Mouse (Mus musculus): Measurements from ENCODE around the gene Ccdc155. TPM values are rescaled to one million over a fixed set of nuclear protein-coding genes. Genes with fewer than 3 reads are reported as not detected.
A peak's percentile ranks its signal among the peaks of the same experiment; 100 is the strongest.

Ccdc155 gene
- total RNA-seq, 1 experiment = 2.4 TPM

DNA sequence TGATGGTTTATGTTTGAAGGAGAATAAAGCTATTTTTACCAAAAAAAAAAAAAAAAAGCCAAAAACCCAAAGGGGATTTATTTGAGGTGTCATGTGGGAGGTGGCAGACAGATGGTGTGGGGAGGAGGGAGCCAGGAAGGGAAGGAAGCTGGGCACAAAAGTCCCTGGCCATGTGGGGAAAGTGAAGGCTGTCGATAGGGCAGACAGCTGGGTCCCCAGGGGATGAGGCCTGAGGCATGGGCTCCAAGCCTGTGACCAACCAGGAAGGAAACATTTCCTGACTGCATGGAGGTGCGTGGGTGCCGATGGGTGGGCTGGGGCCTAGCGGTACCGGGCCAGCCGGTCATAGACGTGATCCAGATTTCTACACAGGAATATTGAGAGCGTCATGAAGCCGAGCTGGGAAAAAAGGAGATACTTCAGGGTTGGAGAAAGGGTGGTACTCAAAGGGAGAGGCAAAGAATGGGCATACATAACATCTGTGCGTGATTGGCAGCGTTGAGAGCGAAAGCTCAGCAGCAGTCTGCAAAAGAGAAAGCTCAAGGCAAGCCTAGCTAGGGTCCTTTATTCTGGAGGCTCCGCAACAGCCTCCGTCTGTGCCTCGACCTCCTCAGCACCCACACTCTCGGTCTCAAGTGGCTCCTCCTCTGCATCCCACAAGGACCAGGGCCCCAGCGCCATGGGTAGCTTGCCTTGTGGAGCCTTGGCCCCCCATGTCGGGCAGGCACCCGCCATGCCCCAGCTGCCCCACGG is 29.1 kb upstream of the Ccdc155 start:
- TF ChIP-seq CHD2 (IDR thresholded peaks at IDR 0.05; ENCODE audit: low read depth, low read length) (no peak), MAFK (IDR thresholded peaks at IDR 0.05; ENCODE audit: insufficient read depth, low read depth, low read length) (no peak), ZC3H11A (IDR thresholded peaks at IDR 0.05; ENCODE audit: borderline replicate concordance, low read depth, low read length) (no peak), ZNF384 (IDR thresholded peaks at IDR 0.05; ENCODE audit: low read depth, low read length) (no peak), HCFC1 (IDR thresholded peaks at IDR 0.05; ENCODE audit: borderline replicate concordance, insufficient read depth, low read length) (no peak)
- no peak for DNase-seq (ENCODE audit: low read depth, low spot score)
- Histone ChIP-seq H3K4me1 (ENCODE audit: control insufficient read depth in 2 of 2, insufficient read depth in 2 of 2, low read length in 2 of 2, poor library complexity in 1 of 2) (peaks cover 7 to 27% of the 10 kb centered on the region in 2 experiments), H3K9me3 (ENCODE audit: control insufficient read depth, insufficient read depth, low read depth, low read length) (no peaks in the 10 kb centered on the region), H3K4me3 (ENCODE audit: insufficient read depth in 1 of 2, low read depth in 1 of 2, low read length in 2 of 2, poor library complexity in 1 of 2, severe bottlenecking in 1 of 2) (peak overlapping the region; percentile 47 to 65), H3K36me3 (ENCODE audit: control insufficient read depth, insufficient read depth, low read length, poor library complexity, severe bottlenecking) (peaks cover 32% of the 10 kb centered on the region), H3K27ac (ENCODE audit: insufficient read depth, low read depth, low read length, poor library complexity, severe bottlenecking) (no peak overlapping the region), H3K9ac (ENCODE audit: insufficient read depth, low read depth, low read length, poor library complexity, severe bottlenecking) (peak overlapping the region; percentile 65; the same call in 1 of the 2 replicates)
- in situ Hi-C loops (cut with MboI; ENCODE audit: low sequenced_read_pairs in 2 of 2, unreplicated experiment in 2 of 2) = no loop called here

DNA sequence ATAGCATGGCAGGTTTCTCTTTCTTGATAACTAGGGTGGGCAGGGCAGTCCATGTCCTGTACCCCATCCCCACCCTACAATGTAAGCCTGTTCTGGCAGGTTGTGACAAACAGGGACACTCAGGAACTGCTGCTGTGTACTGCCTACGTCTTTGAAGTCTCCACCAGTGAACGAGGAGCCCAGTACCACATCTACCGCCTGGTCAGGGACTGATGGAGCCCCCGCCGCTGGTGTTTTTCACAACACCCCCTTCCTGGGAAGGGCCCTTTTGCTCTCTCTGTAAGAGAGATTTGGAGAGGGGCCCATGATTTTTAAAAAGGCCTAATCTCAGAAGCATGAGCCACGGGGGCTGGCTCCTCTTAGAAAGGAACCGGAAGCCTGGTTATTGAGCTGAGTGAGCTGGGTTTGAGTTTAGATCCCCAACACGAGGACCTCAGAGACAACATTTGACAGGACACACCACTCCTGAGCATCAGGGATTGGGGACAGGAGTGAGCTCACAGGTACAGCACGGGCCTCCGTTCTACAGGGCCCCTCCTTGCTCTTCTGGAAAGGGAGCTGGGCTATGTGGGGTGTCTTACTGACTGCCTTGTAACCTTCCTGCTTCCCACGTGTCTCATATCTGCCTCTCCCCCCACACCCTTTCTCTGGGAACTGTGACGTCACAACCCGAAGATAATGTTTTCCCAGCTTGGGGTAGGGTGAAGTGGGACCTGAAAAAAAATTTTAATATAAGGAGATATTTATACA is 28.2 kb upstream of the Ccdc155 start:
- H3K4me1 ChIP-seq (ENCODE audit: control insufficient read depth in 2 of 2, insufficient read depth in 2 of 2, low read length in 2 of 2, poor library complexity in 1 of 2) = peaks cover 7 to 24% of the 10 kb centered on the region in 2 experiments
- H3K4me3 ChIP-seq (ENCODE audit: insufficient read depth in 1 of 2, low read depth in 1 of 2, low read length in 2 of 2, poor library complexity in 1 of 2, severe bottlenecking in 1 of 2) = no peak overlapping the region
- H3K27ac ChIP-seq (ENCODE audit: insufficient read depth, low read depth, low read length, poor library complexity, severe bottlenecking) = no peak overlapping the region
- TF ChIP-seq ZNF384 (IDR thresholded peaks at IDR 0.05; ENCODE audit: low read depth, low read length) = no peak
- no peak for TF ChIP-seq MAFK (IDR thresholded peaks at IDR 0.05; ENCODE audit: insufficient read depth, low read depth, low read length)
- no peak for TF ChIP-seq HCFC1 (IDR thresholded peaks at IDR 0.05; ENCODE audit: borderline replicate concordance, insufficient read depth, low read length)
- TF ChIP-seq ZC3H11A (IDR thresholded peaks at IDR 0.05; ENCODE audit: borderline replicate concordance, low read depth, low read length) = no peak
- TF ChIP-seq CHD2 (IDR thresholded peaks at IDR 0.05; ENCODE audit: low read depth, low read length) = no peak
- no peaks in the 10 kb centered on the region for H3K9me3 ChIP-seq (ENCODE audit: control insufficient read depth, insufficient read depth, low read depth, low read length)
- peaks cover 36% of the 10 kb centered on the region for H3K36me3 ChIP-seq (ENCODE audit: control insufficient read depth, insufficient read depth, low read length, poor library complexity, severe bottlenecking)
- no peak overlapping the region for H3K9ac ChIP-seq (ENCODE audit: insufficient read depth, low read depth, low read length, poor library complexity, severe bottlenecking)
- in situ Hi-C loops (cut with MboI; ENCODE audit: low sequenced_read_pairs in 2 of 2, unreplicated experiment in 2 of 2) = no loop called here
- DNase-seq (ENCODE audit: low read depth, low spot score) = no peak

DNA sequence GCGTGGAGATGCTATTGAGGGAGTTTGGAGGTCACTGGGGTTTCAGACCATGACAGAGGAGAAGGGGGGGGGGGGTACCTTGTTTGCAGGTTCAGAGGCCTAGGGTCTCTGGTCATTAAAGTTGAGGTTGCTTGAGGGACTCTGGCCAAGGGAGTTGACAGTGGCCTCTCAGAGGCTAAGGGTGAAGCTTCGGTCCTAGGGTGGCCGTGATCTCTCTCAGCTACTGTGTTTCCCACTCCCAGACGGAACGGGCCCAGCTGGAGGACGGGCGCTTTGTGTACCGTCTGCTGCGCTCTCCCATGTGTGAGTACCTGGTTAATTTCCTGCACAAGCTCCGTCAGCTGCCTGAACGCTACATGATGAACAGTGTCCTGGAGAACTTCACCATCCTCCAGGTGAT is 27.2 kb upstream of the Ccdc155 start:
- DNase-seq (ENCODE audit: low read depth, low spot score) = no peak

DNA sequence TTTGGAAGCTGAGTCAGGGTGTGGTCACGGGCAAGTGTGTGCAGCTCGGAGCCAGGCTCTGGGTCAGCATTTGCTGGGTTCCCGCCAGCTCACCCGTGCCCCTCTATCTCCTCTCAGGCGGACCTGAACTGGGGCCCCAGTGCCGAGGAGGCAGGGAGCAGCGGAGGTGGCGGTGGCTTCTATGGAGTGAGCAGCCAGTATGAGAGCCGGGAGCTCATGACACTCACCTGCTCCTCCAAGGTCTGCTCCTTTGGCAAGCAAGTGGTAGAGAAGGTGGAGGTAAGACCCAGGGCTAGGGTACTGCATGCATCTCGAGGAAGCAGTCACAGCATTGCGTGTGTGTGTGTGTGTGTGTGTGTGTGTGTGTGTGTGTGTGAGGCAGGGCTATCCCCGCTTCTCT is 26.5 kb upstream of the Ccdc155 start:
- no peak for TF ChIP-seq MAFK (IDR thresholded peaks at IDR 0.05; ENCODE audit: insufficient read depth, low read depth, low read length)
- no peak for TF ChIP-seq HCFC1 (IDR thresholded peaks at IDR 0.05; ENCODE audit: borderline replicate concordance, insufficient read depth, low read length)
- no peak for TF ChIP-seq ZC3H11A (IDR thresholded peaks at IDR 0.05; ENCODE audit: borderline replicate concordance, low read depth, low read length)
- TF ChIP-seq ZNF384 (IDR thresholded peaks at IDR 0.05; ENCODE audit: low read depth, low read length) = no peak
- TF ChIP-seq CHD2 (IDR thresholded peaks at IDR 0.05; ENCODE audit: low read depth, low read length) = no peak
- Histone ChIP-seq H3K27ac (ENCODE audit: insufficient read depth, low read depth, low read length, poor library complexity, severe bottlenecking) (no peak overlapping the region), H3K36me3 (ENCODE audit: control insufficient read depth, insufficient read depth, low read length, poor library complexity, severe bottlenecking) (peaks cover 42% of the 10 kb centered on the region), H3K4me1 (ENCODE audit: control insufficient read depth in 2 of 2, insufficient read depth in 2 of 2, low read length in 2 of 2, poor library complexity in 1 of 2) (peaks cover 7 to 21% of the 10 kb centered on the region in 2 experiments), H3K4me3 (ENCODE audit: insufficient read depth in 1 of 2, low read depth in 1 of 2, low read length in 2 of 2, poor library complexity in 1 of 2, severe bottlenecking in 1 of 2) (no peak overlapping the region), H3K9ac (ENCODE audit: insufficient read depth, low read depth, low read length, poor library complexity, severe bottlenecking) (no peak overlapping the region), H3K9me3 (ENCODE audit: control insufficient read depth, insufficient read depth, low read depth, low read length) (no peaks in the 10 kb centered on the region)
- DNase-seq (ENCODE audit: low read depth, low spot score) = no peak
- in situ Hi-C loops (cut with MboI; ENCODE audit: low sequenced_read_pairs in 2 of 2, unreplicated experiment in 2 of 2) = no loop called here

More for the DNA sequence above, 27.2 kb upstream of the Ccdc155 start:
- Histone ChIP-seq H3K4me1 (ENCODE audit: control insufficient read depth in 2 of 2, insufficient read depth in 2 of 2, low read length in 2 of 2, poor library complexity in 1 of 2) (peaks cover 7 to 22% of the 10 kb centered on the region in 2 experiments), H3K27ac (ENCODE audit: insufficient read depth, low read depth, low read length, poor library complexity, severe bottlenecking) (no peak overlapping the region), H3K9ac (ENCODE audit: insufficient read depth, low read depth, low read length, poor library complexity, severe bottlenecking) (no peak overlapping the region), H3K36me3 (ENCODE audit: control insufficient read depth, insufficient read depth, low read length, poor library complexity, severe bottlenecking) (peaks cover 36% of the 10 kb centered on the region), H3K4me3 (ENCODE audit: insufficient read depth in 1 of 2, low read depth in 1 of 2, low read length in 2 of 2, poor library complexity in 1 of 2, severe bottlenecking in 1 of 2) (no peak overlapping the region), H3K9me3 (ENCODE audit: control insufficient read depth, insufficient read depth, low read depth, low read length) (no peaks in the 10 kb centered on the region)
- in situ Hi-C loops (cut with MboI; ENCODE audit: low sequenced_read_pairs in 2 of 2, unreplicated experiment in 2 of 2) = no loop called here
- TF ChIP-seq MAFK (IDR thresholded peaks at IDR 0.05; ENCODE audit: insufficient read depth, low read depth, low read length) (no peak), ZNF384 (IDR thresholded peaks at IDR 0.05; ENCODE audit: low read depth, low read length) (no peak), ZC3H11A (IDR thresholded peaks at IDR 0.05; ENCODE audit: borderline replicate concordance, low read depth, low read length) (no peak), HCFC1 (IDR thresholded peaks at IDR 0.05; ENCODE audit: borderline replicate concordance, insufficient read depth, low read length) (no peak), CHD2 (IDR thresholded peaks at IDR 0.05; ENCODE audit: low read depth, low read length) (no peak)

Data from ES-E14 (cell line).